Mouse (Mus musculus) ES-E14 (cell line): ENCODE data around the gene Rel. TPM values are rescaled to one million over a fixed set of nuclear protein-coding genes. Genes with fewer than 3 reads are reported as not detected.

Experiments
- DNase-seq: peaks from one replicate; pipeline ENCODE4 v3.0.0-alpha.2; 2013; ENCODE audit warnings: low read depth, low spot score
- H3K27ac ChIP-seq: 2 replicates; pipeline ENCODE4 v1.5.1; 2012; ENCODE audit warnings: low read depth, mild to moderate bottlenecking, low read length, moderate library complexity, mixed read lengths; ENCODE audit not compliant: poor library complexity, insufficient read depth, severe bottlenecking
- H3K36me3 ChIP-seq: 2 replicates; pipeline ENCODE4 v1.6.1; 2012; ENCODE audit warnings: mild to moderate bottlenecking, low read length, moderate library complexity, mixed read lengths; ENCODE audit not compliant: control insufficient read depth, poor library complexity, insufficient read depth, severe bottlenecking
- H3K4me1 ChIP-seq, 2 experiments: fragments of 150-350 bp in 1 of 2; sonication (generic) in 1 of 2; 2 replicates each; pipeline ENCODE4 v1.6.1; 2012; ENCODE audit warnings: low read length in 2 of 2, mild to moderate bottlenecking in 1 of 2, mixed read lengths in 1 of 2; ENCODE audit not compliant: control insufficient read depth in 2 of 2, insufficient read depth in 2 of 2, poor library complexity in 1 of 2
- H3K4me3 ChIP-seq, 2 experiments: fragments of 150-350 bp in 1 of 2; sonication (generic) in 1 of 2; 2 replicates each; pipeline ENCODE4 v1.5.1; 2012; ENCODE audit warnings: low read length in 2 of 2, low read depth in 1 of 2, mild to moderate bottlenecking in 1 of 2, mixed read lengths in 1 of 2; ENCODE audit not compliant: insufficient read depth in 1 of 2, poor library complexity in 1 of 2, severe bottlenecking in 1 of 2
- H3K9ac ChIP-seq: 2 replicates; pipeline ENCODE4 v1.6.1; 2012; ENCODE audit warnings: low read depth, mild to moderate bottlenecking, low read length, mixed read lengths; ENCODE audit not compliant: poor library complexity, insufficient read depth, severe bottlenecking
- H3K9me3 ChIP-seq: fragments of 150-350 bp; sonication (generic); 2 replicates; pipeline ENCODE4 v1.6.1; 2012; ENCODE audit warnings: low read depth, mild to moderate bottlenecking, low read length; ENCODE audit not compliant: control insufficient read depth, insufficient read depth
- CHD2 ChIP-seq: IDR thresholded peaks from 2 replicates; pipeline ENCODE4 v1.6.1; 2014; ENCODE audit warnings: mild to moderate bottlenecking, low read depth, low read length, inconsistent platforms
- HCFC1 ChIP-seq: IDR thresholded peaks from 2 replicates; pipeline ENCODE4 v1.6.1; 2012; ENCODE audit warnings: low read length, inconsistent platforms, borderline replicate concordance; ENCODE audit not compliant: insufficient read depth
- MAFK ChIP-seq: IDR thresholded peaks from 2 replicates; pipeline ENCODE4 v1.6.1; 2014; ENCODE audit warnings: mild to moderate bottlenecking, low read depth, low read length, inconsistent platforms; ENCODE audit not compliant: insufficient read depth
- ZC3H11A ChIP-seq: IDR thresholded peaks from 2 replicates; pipeline ENCODE4 v1.6.1; 2012; ENCODE audit warnings: low read depth, mild to moderate bottlenecking, inconsistent platforms, low read length, borderline replicate concordance
- ZNF384 ChIP-seq: IDR thresholded peaks from 2 replicates; pipeline ENCODE4 v1.6.1; 2012; ENCODE audit warnings: low read depth, low read length, inconsistent platforms
- in situ Hi-C, 2 experiments: fragments of 600-800 bp; cut with MboI; formaldehyde crosslinking; loops; one replicate each; pipeline ENCODE4 v1.15.1; 2025; ENCODE audit warnings: low sequenced_read_pairs in 2 of 2, inconsistent platforms in 1 of 2; ENCODE audit not compliant: unreplicated experiment in 2 of 2
- total RNA-seq: library from RNA; depleted of rRNA; stranded (reverse); fragments of 300-350 nt; gene quantifications from 2 replicates; pipeline ENCODE4 v1.2.3, GENCODE M21; 2012

Gene Rel
- total RNA-seq, 1 experiment: 0.71 TPM

- no peak overlapping the region for H3K27ac ChIP-seq
- no peaks in the 10 kb centered on the region for H3K36me3 ChIP-seq
- no peak overlapping the region for H3K4me3 ChIP-seq
- H3K9ac ChIP-seq: no peak overlapping the region
- DNase-seq: no peak
- no peaks in the 10 kb centered on the region for H3K9me3 ChIP-seq
- no peaks in the 10 kb centered on the region for H3K4me1 ChIP-seq
- no peak for TF ChIP-seq ZNF384
- TF ChIP-seq HCFC1: no peak
- no peak for TF ChIP-seq MAFK
- TF ChIP-seq ZC3H11A: no peak
- no peak for TF ChIP-seq CHD2
- in situ Hi-C loops: no loop called here
Observed at GRCm38 (mm10) chr11:23782038-23782437, 11.3 kb upstream of the Rel start.

DNA sequence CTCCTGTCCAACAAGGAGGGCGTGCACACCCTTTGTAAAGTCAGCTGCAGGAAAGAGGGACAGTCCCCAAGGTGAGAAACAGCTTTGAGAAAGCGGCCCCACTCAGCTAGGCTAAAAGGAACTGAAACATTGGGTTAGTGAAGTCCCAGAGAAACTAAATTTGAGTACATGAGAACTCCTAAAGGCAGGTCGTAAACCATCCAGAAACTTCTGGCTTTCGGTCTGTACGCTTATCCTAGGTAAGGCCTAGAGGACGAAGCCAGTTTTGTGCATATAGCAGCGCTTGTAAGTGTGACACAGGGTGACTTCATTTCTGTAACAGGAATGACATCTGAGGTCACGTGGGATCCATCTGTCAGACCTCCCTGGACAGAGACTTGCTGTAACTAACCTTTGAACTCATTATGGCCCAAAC, 8.0 kb upstream of the Rel start:
- in situ Hi-C loops: no loop called here
- no peaks in the 10 kb centered on the region for H3K36me3 ChIP-seq
- DNase-seq: no peak

GRCm38 (mm10) chr11:23772471-23772870, 1.7 kb upstream of the Rel start:
- H3K4me1 ChIP-seq: no peaks in the 10 kb centered on the region; a peak in 1 of 4 replicates
- in situ Hi-C loops: no loop called here
- DNase-seq: no peak
- no peak overlapping the region for H3K9ac ChIP-seq
- no peaks in the 10 kb centered on the region for H3K9me3 ChIP-seq
- TF ChIP-seq HCFC1 (no peak), ZNF384 (no peak), ZC3H11A (no peak), MAFK (no peak), CHD2 (no peak)
- H3K4me3 ChIP-seq: no peak overlapping the region
- H3K36me3 ChIP-seq: no peaks in the 10 kb centered on the region
- no peak overlapping the region for H3K27ac ChIP-seq

More for the DNA sequence above, 8.0 kb upstream of the Rel start:
- TF ChIP-seq MAFK (no peak), HCFC1 (no peak)
- H3K9me3 ChIP-seq: no peaks in the 10 kb centered on the region
- no peak overlapping the region for H3K27ac ChIP-seq
- no peaks in the 10 kb centered on the region for H3K4me1 ChIP-seq
- no peak overlapping the region for H3K4me3 ChIP-seq
- H3K9ac ChIP-seq: no peak overlapping the region

DNA sequence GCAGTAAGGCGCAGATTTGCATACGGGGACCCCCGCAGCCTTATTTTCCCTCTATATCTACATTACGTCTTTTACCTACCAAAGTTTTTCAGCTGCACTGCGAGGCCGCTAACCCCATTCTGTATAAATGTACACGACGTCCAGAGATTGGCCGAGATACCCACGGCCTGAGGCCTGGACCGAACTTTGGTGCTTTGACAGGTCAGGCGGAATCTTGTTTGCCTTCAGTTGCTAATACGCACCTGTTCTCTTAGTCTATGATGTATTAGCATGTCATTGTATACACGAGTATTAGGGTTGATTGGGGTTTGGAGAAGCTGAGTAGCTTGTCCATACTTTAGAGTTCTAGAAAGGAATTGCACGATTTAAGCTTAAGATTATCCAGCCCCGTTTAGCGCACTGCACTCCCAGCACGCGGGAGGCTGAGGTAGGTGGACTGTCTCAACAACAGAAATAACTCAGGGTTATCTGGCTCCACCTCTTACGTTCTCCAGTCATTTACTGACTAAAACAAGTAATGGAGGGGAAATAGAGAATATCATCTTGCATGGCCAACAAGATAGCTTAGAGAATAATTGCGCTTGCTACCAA, 832 bp upstream of the Rel start:
- H3K36me3 ChIP-seq: no peaks in the 10 kb centered on the region
- no peak overlapping the region for H3K27ac ChIP-seq
- H3K9me3 ChIP-seq: no peaks in the 10 kb centered on the region
- in situ Hi-C loops: no loop called here
- H3K4me3 ChIP-seq: peak overlapping the region; percentile 93 to 94
- H3K9ac ChIP-seq: peak overlapping the region; percentile 90
- no peaks in the 10 kb centered on the region; a peak in 1 of 4 replicates for H3K4me1 ChIP-seq
- TF ChIP-seq ZC3H11A: no peak
- TF ChIP-seq HCFC1: no peak
- TF ChIP-seq ZNF384: no peak
- no peak for TF ChIP-seq MAFK
- no peak for TF ChIP-seq CHD2
- peak; percentile 19 for DNase-seq

GRCm38 (mm10) chr11:23770510-23770759, 335 bp downstream of the Rel start:
- peak overlapping the region; percentile 70 for H3K9ac ChIP-seq
- H3K36me3 ChIP-seq: no peaks in the 10 kb centered on the region
- no peak for TF ChIP-seq ZNF384
- no peak for TF ChIP-seq HCFC1
- TF ChIP-seq CHD2: no peak
- TF ChIP-seq MAFK: no peak
- no peak for TF ChIP-seq ZC3H11A
- no peaks in the 10 kb centered on the region; a peak in 1 of 4 replicates for H3K4me1 ChIP-seq
- DNase-seq: no peak
- H3K4me3 ChIP-seq: peak overlapping the region; percentile 93 to 94
- in situ Hi-C loops: no loop called here
- H3K9me3 ChIP-seq: no peaks in the 10 kb centered on the region
- no peak overlapping the region for H3K27ac ChIP-seq
